Mouse (Mus musculus) ovary, adult 10 weeks (tissue): Measurements from ENCODE around the gene Nudt3. TPM values are rescaled to one million over a fixed set of nuclear protein-coding genes. Genes with fewer than 3 reads are reported as not detected.

Experiments used
- polyA plus RNA-seq: library from polyadenylated mRNA; stranded (reverse); fragments of 350-450 nt; fragmentation: Illumina TruSeq; extraction: RNeasy Lipid Tissue Mini Kit (QIAGEN cat#74804); gene quantifications from one replicate; pipeline ENCODE4 v1.2.3, GENCODE M21; 2014

The Nudt3 gene
- polyA plus RNA-seq: 24.2 TPM

DNA sequence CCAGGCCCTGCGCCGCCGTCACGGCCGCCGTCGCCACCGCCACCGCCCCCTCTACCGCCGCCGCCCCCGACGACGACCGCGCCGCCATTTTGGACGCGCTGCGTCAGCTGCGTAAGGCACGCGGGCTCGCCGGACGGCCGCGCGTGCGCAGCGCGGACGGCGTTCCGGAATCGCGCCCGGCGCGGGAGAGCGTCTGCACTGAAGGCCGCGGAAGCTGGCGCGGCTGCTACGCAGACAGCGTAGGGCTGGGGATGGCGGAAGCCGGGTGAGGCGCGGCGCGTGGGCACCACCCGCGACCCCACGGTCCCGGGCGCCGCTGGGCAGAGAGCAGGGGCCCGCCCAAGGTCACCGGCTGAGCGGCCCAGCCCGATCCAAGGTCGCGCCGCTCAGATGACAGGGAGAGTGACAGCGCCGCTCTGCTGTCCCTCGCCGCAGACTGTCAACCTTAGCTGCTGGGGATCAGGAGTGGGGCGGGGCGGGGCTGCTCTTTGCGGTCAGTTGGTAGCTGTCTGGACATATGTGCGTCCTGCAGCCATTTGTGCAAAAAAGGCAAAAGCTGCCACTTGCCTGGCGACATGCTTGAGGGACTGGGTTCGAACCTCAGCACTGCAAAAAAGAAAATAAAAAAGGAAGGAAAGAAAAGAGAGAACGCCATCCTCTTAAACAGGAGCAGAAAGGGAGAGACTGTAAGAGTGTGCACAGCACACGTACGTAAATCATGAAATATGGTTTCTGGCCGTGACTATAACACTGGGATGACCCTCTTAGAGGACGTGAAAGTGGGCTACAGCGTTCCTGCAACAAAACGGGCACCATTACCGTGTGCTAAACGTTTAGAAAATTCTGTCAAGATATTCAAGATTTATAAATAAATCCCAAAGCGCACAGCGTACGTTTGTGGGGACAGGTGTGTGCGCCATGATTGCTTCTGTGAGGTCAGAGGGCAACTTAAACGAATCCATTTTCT, at the start of gene Nudt3:
Gene Nudt3 (minus strand): TSS at position 136 of the 967 bp plus-strand sequence.

DNA sequence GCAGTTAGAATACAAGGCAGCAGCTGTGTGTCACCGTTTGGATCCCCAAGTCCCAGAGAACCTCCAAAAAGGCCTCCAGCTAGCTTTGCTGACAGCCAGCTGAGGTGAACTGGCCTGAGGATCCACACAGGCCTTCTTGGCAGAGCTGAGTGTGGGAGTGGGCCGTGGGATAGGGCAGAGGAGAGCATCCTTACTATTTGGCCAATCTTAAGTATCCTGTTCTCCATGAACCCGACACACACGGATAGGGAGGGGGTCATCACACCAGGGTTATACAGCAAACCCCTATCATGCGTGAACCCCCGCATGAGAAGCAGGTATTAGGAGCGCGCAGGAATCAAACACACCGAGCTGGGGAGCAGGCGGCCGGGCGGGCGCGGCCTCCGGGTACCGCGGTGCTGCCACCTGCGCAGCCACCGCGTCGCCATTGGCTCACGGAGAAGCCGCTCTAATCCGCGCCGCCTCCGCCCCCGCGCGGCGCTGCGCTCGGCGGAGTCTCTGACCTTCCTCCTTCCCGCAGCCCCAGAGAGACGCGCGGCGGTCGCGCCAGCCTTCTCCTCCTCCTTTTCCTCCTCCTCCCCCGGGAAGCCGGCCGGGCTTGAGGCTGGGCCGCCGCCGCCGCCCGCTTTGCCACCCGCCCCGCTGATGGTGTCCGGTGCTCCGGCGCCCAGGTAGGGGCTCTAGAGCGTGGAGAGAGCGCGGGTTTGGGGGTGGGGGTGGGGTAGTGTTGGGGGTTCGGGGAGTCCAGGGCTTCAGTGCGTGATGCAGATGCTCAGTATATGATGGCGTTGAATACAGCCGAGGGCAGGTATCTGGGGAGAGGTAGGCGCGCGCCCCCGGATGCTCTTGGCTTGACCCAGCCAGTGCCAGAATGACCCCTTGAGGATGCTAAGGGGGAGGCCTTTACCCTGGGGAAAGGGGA, 32.1 kb upstream of the Nudt3 start, which contains the start of gene Pacsin1:
Gene Pacsin1 (plus strand): TSS at position 421 of the 922 bp plus-strand sequence.

DNA sequence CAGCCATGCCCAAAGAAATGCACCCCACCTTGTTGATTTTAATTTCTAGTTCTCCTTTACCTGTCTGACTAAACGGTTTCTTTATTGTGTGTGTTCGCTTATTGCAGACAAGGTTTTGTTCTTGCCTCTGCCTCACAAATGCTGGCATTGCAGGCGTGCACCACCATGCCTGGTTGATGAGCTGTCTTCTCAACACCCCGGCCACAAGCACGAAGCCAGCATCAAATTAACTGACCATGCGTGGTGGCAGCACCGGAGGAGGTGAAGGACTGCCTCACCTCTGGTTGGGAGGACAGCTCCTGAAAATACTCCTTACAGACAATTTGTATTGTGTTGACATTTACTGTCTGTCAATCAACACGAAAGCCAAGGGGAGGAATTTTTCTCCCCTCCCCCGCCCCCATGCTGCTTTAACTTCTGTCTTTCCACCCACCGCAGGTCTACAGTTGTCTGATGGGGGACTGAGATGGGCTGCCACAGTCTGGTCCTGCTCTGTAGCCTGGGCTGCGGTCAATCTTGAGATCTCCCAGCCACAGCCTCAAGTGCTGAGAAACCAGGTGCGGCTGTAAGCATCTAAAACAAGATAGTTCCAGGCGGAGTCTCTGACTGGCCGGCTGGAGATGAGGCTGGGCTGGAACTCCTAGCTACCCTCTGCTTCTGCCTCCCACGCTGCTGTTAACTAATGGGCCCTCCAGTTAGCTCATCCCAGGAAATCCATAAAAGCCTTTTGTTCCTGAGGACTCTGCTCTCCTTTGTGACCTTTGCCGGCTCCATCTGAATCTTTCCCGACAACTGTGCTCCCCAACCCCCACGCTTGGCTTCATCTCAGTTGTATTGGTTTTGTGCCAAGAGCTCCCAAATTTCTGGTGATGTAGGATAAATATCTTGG, 13.1 kb upstream of the Nudt3 start, which contains the start of gene Rps10:
Gene Rps10 (minus strand): TSS at position 538 of the 889 bp plus-strand sequence.

GRCm38 (mm10) chr17:27634871-27635574, 11.7 kb upstream of the Nudt3 start, which contains the start of gene RPS10-NUDT3:
Gene RPS10-NUDT3 (minus strand): TSS chr17:27635222.

GRCm38 (mm10) chr17:27565163-27565941, 57.9 kb downstream of the Nudt3 start, which contains the start of gene AI413582:
Gene AI413582 (minus strand): TSS chr17:27565756.

DNA sequence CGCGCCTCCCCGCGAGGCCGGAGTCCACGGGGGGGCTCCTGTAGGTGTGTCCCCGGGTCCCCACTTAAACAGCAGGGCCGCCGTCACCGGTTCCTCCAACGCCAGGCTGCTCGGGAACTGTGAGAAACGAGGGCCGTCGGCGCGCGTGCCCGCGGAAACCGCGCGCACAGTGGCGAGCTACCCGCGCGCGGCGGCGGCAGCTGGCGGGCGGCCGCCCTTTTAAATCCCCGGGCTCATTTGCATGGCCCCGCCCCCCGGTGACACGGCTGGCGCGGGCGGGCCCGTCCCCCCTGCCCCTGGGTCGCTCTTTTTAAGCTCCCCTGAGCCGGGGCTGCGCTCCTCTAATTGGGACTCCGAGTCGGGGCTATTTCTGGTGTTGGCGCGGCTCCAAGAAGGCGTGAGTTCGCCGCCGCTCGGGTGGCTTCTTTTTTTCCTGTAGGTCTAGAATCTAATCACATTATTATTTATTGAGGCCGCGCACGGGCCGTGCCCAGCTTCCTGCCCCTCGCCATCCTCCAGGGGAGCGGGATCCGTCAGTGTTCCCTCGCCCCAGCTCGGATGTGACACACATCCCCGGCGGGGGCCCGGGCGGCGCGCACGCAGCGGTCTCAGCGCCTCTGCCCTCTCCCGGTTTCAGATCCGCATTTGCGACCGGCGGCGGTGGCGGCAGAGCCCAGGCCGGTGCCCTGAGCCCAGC, 66.8 kb downstream of the Nudt3 start, which contains the start of gene Hmga1:
Gene Hmga1 (plus strand): TSS at position 183 of the 697 bp plus-strand sequence.

Other genes with a start within 250 kb of the Nudt3 start
- gene Grm4, start 102.1 kb downstream of the Nudt3 start, polyA plus RNA-seq: not detected
- gene Hmga1, start 67.0 kb downstream of the Nudt3 start, polyA plus RNA-seq: 4.3 TPM
- gene AI413582, start 57.7 kb downstream of the Nudt3 start, polyA plus RNA-seq: not detected
- gene RPS10-NUDT3, start 11.7 kb upstream of the Nudt3 start, polyA plus RNA-seq: not detected
- gene Rps10, start 13.2 kb upstream of the Nudt3 start, polyA plus RNA-seq: 50.7 TPM
- not detected for gene Pacsin1, start 32.0 kb upstream of the Nudt3 start, polyA plus RNA-seq
- not detected for gene Spdef, start 105.5 kb upstream of the Nudt3 start, polyA plus RNA-seq
- gene D17Wsu92e, start 197.2 kb upstream of the Nudt3 start, polyA plus RNA-seq: 58.9 TPM
- 68.4 TPM for gene Snrpc, start 214.7 kb upstream of the Nudt3 start, polyA plus RNA-seq
- 5.0 TPM for gene Uhrf1bp1, start 232.9 kb upstream of the Nudt3 start, polyA plus RNA-seq